In genomic region chr11:50546456-50547144, GRCm38 (mm10) we compare ENCODE assay signal across 8 mouse cellular contexts. TPM values are rescaled to one million over a fixed set of nuclear protein-coding genes. Genes with fewer than 3 reads are reported as not detected.
A peak's percentile ranks its signal among the peaks of the same experiment; 100 is the strongest.
DNase-seq lines count a peak whose midpoint lies in the region; ATAC-seq and TF ChIP-seq lines count a peak whose summit lies in the region.
"Had no signal": no experiment of that assay in that cellular context is flagged by ENCODE, and none has a peak within 500 bp of the region (broad histone marks: within the 10 kb centered on the region; RNA-seq: fewer than 3 reads in every experiment).

No protein-coding gene starts in this region.

- no peaks in the 10 kb centered on the region for H3K4me1 ChIP-seq in midbrain, postnatal 0 days (ENCODE audit: insufficient read depth, low read length)
- H3K4me1 ChIP-seq in midbrain, embryonic 13.5 days (replicated peaks) = no peaks in the 10 kb centered on the region
- H3K4me1 ChIP-seq: liver, embryonic 12.5 days had no signal

- no peak overlapping the region for H3K4me2 ChIP-seq in midbrain, postnatal 0 days (ENCODE audit: low read depth, low read length, poor library complexity, severe bottlenecking)
- H3K4me2 ChIP-seq in midbrain, embryonic 13.5 days (replicated peaks) = no peak overlapping the region
- H3K4me2 ChIP-seq: liver, embryonic 12.5 days had no signal

- no peaks in the 10 kb centered on the region for H3K36me3 ChIP-seq in midbrain, postnatal 0 days (ENCODE audit: insufficient read depth, low read length)
- no peaks in the 10 kb centered on the region for H3K36me3 ChIP-seq in midbrain, embryonic 13.5 days
- H3K36me3 ChIP-seq: liver, embryonic 12.5 days had no signal

- H3K9ac ChIP-seq in midbrain, postnatal 0 days (replicated peaks; ENCODE audit: low read length, poor library complexity, severe bottlenecking) = no peak overlapping the region
- no peak overlapping the region for H3K9ac ChIP-seq in midbrain, embryonic 13.5 days (replicated peaks)
- H3K9ac ChIP-seq: liver, embryonic 12.5 days had no signal

- TF ChIP-seq CTCF in midbrain, postnatal 0 days (IDR thresholded peaks at IDR 0.05) = no peak

- no peak overlapping the region for H3K4me3 ChIP-seq in midbrain, postnatal 0 days (ENCODE audit: low read depth, low read length)
- H3K4me3 ChIP-seq in midbrain, embryonic 13.5 days (replicated peaks) = no peak overlapping the region
- H3K4me3 ChIP-seq: liver, embryonic 12.5 days had no signal

- no peak for ATAC-seq in midbrain, postnatal 0 days (ENCODE audit: low FRiP score)
- ATAC-seq in midbrain, embryonic 13.5 days = no peak
- no peak for ATAC-seq in megakaryocyte-erythroid progenitor cell, adult 5-6 weeks (replicated peaks; ENCODE audit: low FRiP score, low TSS enrichment, poor library complexity, severe bottlenecking)
- ATAC-seq: liver, embryonic 12.5 days had no signal

- 83% methylated on average over 11 of the region's 11 CpGs for WGBS in midbrain, postnatal 0 days
- WGBS in midbrain, embryonic 13.5 days = 90% methylated on average over 11 of the region's 11 CpGs

- H3K27me3 ChIP-seq in midbrain, postnatal 0 days (ENCODE audit: insufficient read depth, low read length) = no peaks in the 10 kb centered on the region
- H3K27me3 ChIP-seq in midbrain, embryonic 13.5 days = no peaks in the 10 kb centered on the region
- H3K27me3 ChIP-seq: liver, embryonic 12.5 days had no signal

- H3K27ac ChIP-seq in midbrain, postnatal 0 days (ENCODE audit: low read depth, low read length) = no peak overlapping the region
- H3K27ac ChIP-seq in midbrain, embryonic 13.5 days = no peak overlapping the region
- H3K27ac ChIP-seq: liver, embryonic 12.5 days had no signal

- peak; percentile 8 for DNase-seq in midbrain, postnatal 0 days (ENCODE audit: low spot score)
- peak; percentile 73 to 75 for DNase-seq in cerebellum, postnatal 10 days
- DNase-seq in layer of hippocampus, adult 9-11 months = peak; percentile 57
- peak; percentile 32 for DNase-seq in skeletal muscle tissue, adult 2 months (ENCODE audit: low read depth, low spot score)
- no peak for DNase-seq in c-Kit-positive CD71-positive TER-119-positive erythroid progenitor cells, embryonic 14.5 days (ENCODE audit: low spot score)

- no peaks in the 10 kb centered on the region for H3K9me3 ChIP-seq in midbrain, postnatal 0 days (ENCODE audit: low read length)
- H3K9me3 ChIP-seq in midbrain, embryonic 13.5 days = no peaks in the 10 kb centered on the region
- H3K9me3 ChIP-seq: liver, embryonic 12.5 days had no signal

RNA-seq across cellular contexts. Expression of gene Adamts2, which starts 55.3 kb away (rescaled TPM):
- 12.7 and 17.9 TPM in 2 replicates for total RNA-seq in midbrain, postnatal 0 days (2014; rRNA removed)
- 4.5 and 4.9 TPM in 2 replicates for polyA plus RNA-seq in midbrain, postnatal 0 days (2015; fragmentation: Nextera tagmentation; extraction: Ambion mirVana)
- polyA plus RNA-seq in midbrain, embryonic 13.5 days (2015; fragmentation: Nextera tagmentation; extraction: Ambion mirVana) = 1.6 and 1.9 TPM in 2 replicates
- total RNA-seq in megakaryocyte-erythroid progenitor cell, adult 5-6 weeks (2014; fragmentation: Nextera tagmentation) = not detected in 2 replicates
- not detected in 2 replicates for total RNA-seq in megakaryocyte-erythroid progenitor cell, adult 5-6 weeks (2017)

Comparison
In these comparisons a context has a peak if more than half of its experiments do, and no peak if none do; other contexts are left out.
1. RNA of gene Adamts2, which starts 55.3 kb away (total RNA-seq): 12.7 to 17.9 TPM in midbrain, postnatal 0 days; not detected in megakaryocyte-erythroid progenitor cell, adult 5-6 weeks; every median in the first group is over 10 times any median in the second.